Mouse (Mus musculus): Measurements from ENCODE around the gene Reg3g.
"Not testable (repeated sequence)": the region's sequence is repeated elsewhere in the genome, so short reads cannot be mapped to it uniquely, and the experiment has no call there.

Reg3g gene

GRCm38 (mm10) chr6:78468772-78469171, at the start of gene Reg3g:
Gene Reg3g (minus strand): TSS chr6:78468872.
- DNase-seq (ENCODE audit: low spot score): no peak

GRCm38 (mm10) chr6:78515777-78516446, 47.2 kb upstream of the Reg3g start:
- DNase-seq (ENCODE audit: low spot score): no peak

- peak; percentile 66 for DNase-seq (ENCODE audit: low spot score)
These were observed 44.2 kb upstream of the Reg3g start for GRCm38 (mm10) chr6:78512833-78513232.

GRCm38 (mm10) chr6:78510173-78510900, 41.7 kb upstream of the Reg3g start:
- DNase-seq (ENCODE audit: low spot score): no peak

- DNase-seq (ENCODE audit: low spot score): no peak
These were observed 37.1 kb upstream of the Reg3g start for GRCm38 (mm10) chr6:78505745-78506144.

GRCm38 (mm10) chr6:78494633-78495032, 26.0 kb upstream of the Reg3g start:
- no peak for DNase-seq (ENCODE audit: low spot score)

- DNase-seq (ENCODE audit: low spot score): no peak
These were observed 615 bp upstream of the Reg3g start for GRCm38 (mm10) chr6:78469287-78469686.

- DNase-seq (ENCODE audit: low spot score): no peak
These were observed 5.4 kb downstream of the Reg3g start for GRCm38 (mm10) chr6:78463266-78463665.

GRCm38 (mm10) chr6:78462360-78462759, 6.3 kb downstream of the Reg3g start:
- DNase-seq (ENCODE audit: low spot score): no peak

- DNase-seq (ENCODE audit: low spot score): no peak
These were observed 8.4 kb downstream of the Reg3g start for GRCm38 (mm10) chr6:78460191-78460825.

- DNase-seq (ENCODE audit: low spot score): no peak
These were observed 15.9 kb downstream of the Reg3g start for GRCm38 (mm10) chr6:78452804-78453203.

- no peak for DNase-seq (ENCODE audit: low spot score)
These were observed 20.3 kb downstream of the Reg3g start for GRCm38 (mm10) chr6:78448409-78448808.

- DNase-seq (ENCODE audit: low spot score): no peak
These were observed 21.5 kb downstream of the Reg3g start for GRCm38 (mm10) chr6:78447202-78447601.

- DNase-seq (ENCODE audit: low spot score): no peak
These were observed 43.2 kb downstream of the Reg3g start for GRCm38 (mm10) chr6:78425497-78425896.

- not testable (repeated sequence) for DNase-seq (ENCODE audit: low spot score)
These were observed 46.3 kb downstream of the Reg3g start, which contains the start of gene Reg1 for GRCm38 (mm10) chr6:78422411-78422810. Gene Reg1 (plus strand): TSS chr6:78422711.

Measured in testis, postnatal 10 days (tissue).